Mouse (Mus musculus) heart, adult 10 weeks (tissue): Measurements from ENCODE around the gene Fpr-rs3. TPM values are rescaled to one million over a fixed set of nuclear protein-coding genes. Genes with fewer than 3 reads are reported as not detected.

Experiments used
- polyA plus RNA-seq: library from polyadenylated mRNA; stranded (reverse); fragments of 350-450 nt; fragmentation: Illumina TruSeq; extraction: RNeasy Lipid Tissue Mini Kit (QIAGEN cat#74804); gene quantifications from one replicate; pipeline ENCODE4 v1.2.3, GENCODE M21; 2014; ENCODE audit warnings: low read depth, low replicate concordance

Fpr-rs3 gene
- not detected for polyA plus RNA-seq

DNA sequence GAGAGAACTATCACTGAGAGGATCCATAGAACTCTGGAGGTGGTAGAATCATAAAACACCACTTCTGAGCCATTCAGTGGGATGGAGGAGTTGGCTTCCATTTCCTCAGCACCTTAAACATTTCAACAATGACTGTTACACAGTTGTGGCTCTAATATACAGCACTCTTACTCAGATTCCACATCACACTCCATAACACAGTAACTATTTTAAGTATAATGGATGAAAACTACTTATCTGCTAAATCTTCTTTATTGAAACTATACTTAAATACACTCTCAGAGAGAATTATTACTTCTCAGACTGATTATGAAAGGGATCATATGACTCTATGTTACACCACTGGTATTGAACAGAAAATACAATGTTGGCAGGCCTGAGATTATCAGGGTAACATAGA is at the start of gene Fpr-rs3:
Gene Fpr-rs3, minus strand, starts transcription at position 101 of the 400 bp plus-strand sequence.

GRCm38 (mm10) chr17:20596323-20596722 is 28.4 kb downstream of the Fpr-rs3 start, which contains the start of gene Vmn2r110:
TSS of gene Vmn2r110 (minus strand) at chr17:20596423.

Other genes with a start within 250 kb of the Fpr-rs3 start
- gene Vmn1r224, start 210.7 kb downstream of the Fpr-rs3 start, polyA plus RNA-seq, result not detected
- gene Vmn2r108, start 143.5 kb downstream of the Fpr-rs3 start, polyA plus RNA-seq, result not detected
- not detected for gene Vmn1r225, start 126.7 kb downstream of the Fpr-rs3 start, polyA plus RNA-seq
- not detected for gene Vmn2r109, start 60.1 kb downstream of the Fpr-rs3 start, polyA plus RNA-seq
- gene Vmn2r110, start 28.5 kb downstream of the Fpr-rs3 start, polyA plus RNA-seq, result not detected
- gene Vmn1r226, start 58.0 kb upstream of the Fpr-rs3 start, polyA plus RNA-seq, result not detected
- not detected for gene Vmn1r227, start 105.0 kb upstream of the Fpr-rs3 start, polyA plus RNA-seq
- not detected for gene Vmn1r228, start 161.3 kb upstream of the Fpr-rs3 start, polyA plus RNA-seq
- not detected for gene Vmn1r229, start 186.7 kb upstream of the Fpr-rs3 start, polyA plus RNA-seq
- not detected for gene Vmn1r230, start 215.6 kb upstream of the Fpr-rs3 start, polyA plus RNA-seq